Mouse (Mus musculus) stomach, postnatal 0 days (tissue): Measurements from ENCODE around the gene Slc16a14.

ENCODE experiments used
- CTCF ChIP-seq: IDR thresholded peaks from 2 replicates; pipeline ENCODE4 v1.5.1; 2016; ENCODE audit warnings: antibody characterized with exemption, low read depth, mild to moderate bottlenecking, moderate library complexity
- EP300 ChIP-seq: optimal IDR thresholded peaks from 2 replicates; pipeline ENCODE3; 2016; ENCODE audit warnings: antibody characterized with exemption

- TF ChIP-seq EP300 (no peak), CTCF (no peak)
Measured at GRCm38 (mm10) chr1:84942666-84943065, 7.7 kb upstream of the Slc16a14 start.
